Mouse (Mus musculus) limb, embryonic 15.5 days (tissue): ENCODE measurements at regions not wholly inside any gene's neighbourhood (a gene's known extent, or its start where the extent isn't known, plus 50 kb on each side); places are given as distances from the start of the nearest gene placed in this dataset.

ENCODE experiments used
- ATAC-seq: fragments of 200-750 bp; cut with Nextera tagmentation; 2 replicates; pipeline ENCODE4 v1.8.0; 2017; ENCODE audit warnings: low read depth, moderate TSS enrichment; ENCODE audit not compliant: insufficient number of reproducible peaks, low FRiP score, low TSS enrichment
- H3K27ac ChIP-seq: fragments of 300-500 bp; sonication (generic); 2 replicates; pipeline ENCODE4 v1.5.1; 2015; ENCODE audit warnings: moderate library complexity, mild to moderate bottlenecking, inconsistent platforms
- H3K27me3 ChIP-seq: fragments of 300-500 bp; sonication (generic); 2 replicates; pipeline ENCODE4 v1.6.1; 2015; ENCODE audit warnings: inconsistent platforms
- H3K36me3 ChIP-seq: fragments of 300-500 bp; sonication (generic); 2 replicates; pipeline ENCODE4 v1.6.1; 2015; ENCODE audit warnings: inconsistent platforms
- H3K4me1 ChIP-seq: fragments of 300-500 bp; sonication (generic); 2 replicates; pipeline ENCODE4 v1.6.1; 2015; ENCODE audit warnings: inconsistent platforms
- H3K4me2 ChIP-seq: fragments of 300-500 bp; sonication (generic); 2 replicates; pipeline ENCODE4 v1.6.1; 2015; ENCODE audit warnings: mild to moderate bottlenecking, inconsistent platforms
- H3K4me3 ChIP-seq: fragments of 300-500 bp; sonication (generic); 2 replicates; pipeline ENCODE4 v1.5.1; 2015; ENCODE audit warnings: mild to moderate bottlenecking, inconsistent platforms
- H3K9ac ChIP-seq: fragments of 300-500 bp; sonication (generic); 2 replicates; pipeline ENCODE4 v1.6.1; 2015; ENCODE audit warnings: inconsistent platforms
- H3K9me3 ChIP-seq: fragments of 300-500 bp; sonication (generic); 2 replicates; pipeline ENCODE4 v1.6.1; 2016; ENCODE audit warnings: inconsistent platforms
- WGBS: fragments of 180-500 bp; shearing (Covaris S2); methylation state at CpG from one replicate; pipeline ENCODE4 v1.1.7; 2015; 5-methylcytosine and 5-hydroxymethylcytosine counted together

DNA sequence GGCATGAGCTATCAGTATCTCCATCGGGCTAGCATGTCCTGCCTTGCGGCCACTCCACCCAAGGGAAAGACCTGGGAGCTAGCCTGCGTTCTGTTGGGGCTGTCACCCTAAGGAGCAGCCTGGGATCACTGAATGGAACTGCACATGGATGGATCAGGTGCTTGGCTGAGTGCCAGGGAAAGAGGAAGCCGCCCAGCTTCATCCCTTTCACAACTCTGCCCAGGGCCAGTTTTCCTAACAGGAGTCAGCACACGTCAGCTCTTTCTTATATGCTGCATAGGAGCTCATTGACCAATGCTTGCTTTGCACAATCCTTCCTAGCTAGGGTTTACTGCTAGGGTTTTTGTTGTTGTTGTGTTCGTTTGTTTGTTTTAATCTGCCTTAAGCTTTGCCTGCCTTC, 134.3 kb upstream of the Mylip start:
- Histone ChIP-seq H3K27ac (no peak overlapping the region), H3K9me3 (no peaks in the 10 kb centered on the region), H3K9ac (no peak overlapping the region), H3K4me2 (no peak overlapping the region), H3K4me1 (peaks cover 11% of the 10 kb centered on the region), H3K27me3 (no peaks in the 10 kb centered on the region), H3K4me3 (no peak overlapping the region), H3K36me3 (no peaks in the 10 kb centered on the region)
- 64% methylated on average over 6 of the region's 6 CpGs for WGBS
- ATAC-seq = no peak

DNA sequence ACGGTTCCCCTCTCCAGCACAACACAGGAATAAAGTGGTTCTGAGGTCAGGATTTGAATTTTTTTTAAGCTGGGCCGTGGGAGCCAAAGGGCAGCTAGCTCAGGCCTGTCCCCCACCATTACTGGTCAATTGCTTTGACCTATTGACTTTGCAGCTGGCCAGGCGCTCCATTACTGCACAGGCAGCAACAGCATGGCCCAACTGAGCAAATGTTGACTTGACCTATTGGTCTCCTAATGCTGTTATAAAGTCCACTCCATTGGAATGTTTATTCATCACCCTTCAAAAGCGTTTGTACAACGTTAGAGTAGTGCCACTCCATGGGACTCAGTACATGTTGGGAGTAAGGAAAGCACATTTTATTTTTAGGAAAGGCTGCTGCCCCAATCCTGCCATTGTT, 127.5 kb upstream of the Mylip start:
- no peaks in the 10 kb centered on the region for H3K36me3 ChIP-seq
- H3K4me3 ChIP-seq = no peak overlapping the region
- no peak overlapping the region for H3K9ac ChIP-seq
- no peak overlapping the region for H3K4me2 ChIP-seq
- H3K27me3 ChIP-seq = no peaks in the 10 kb centered on the region
- no peak overlapping the region for H3K27ac ChIP-seq
- H3K9me3 ChIP-seq = no peaks in the 10 kb centered on the region
- H3K4me1 ChIP-seq = peaks cover 5% of the 10 kb centered on the region; the same call in 1 of the 2 replicates
- WGBS = 29% methylated on average over 5 of the region's 5 CpGs
- ATAC-seq = no peak

DNA sequence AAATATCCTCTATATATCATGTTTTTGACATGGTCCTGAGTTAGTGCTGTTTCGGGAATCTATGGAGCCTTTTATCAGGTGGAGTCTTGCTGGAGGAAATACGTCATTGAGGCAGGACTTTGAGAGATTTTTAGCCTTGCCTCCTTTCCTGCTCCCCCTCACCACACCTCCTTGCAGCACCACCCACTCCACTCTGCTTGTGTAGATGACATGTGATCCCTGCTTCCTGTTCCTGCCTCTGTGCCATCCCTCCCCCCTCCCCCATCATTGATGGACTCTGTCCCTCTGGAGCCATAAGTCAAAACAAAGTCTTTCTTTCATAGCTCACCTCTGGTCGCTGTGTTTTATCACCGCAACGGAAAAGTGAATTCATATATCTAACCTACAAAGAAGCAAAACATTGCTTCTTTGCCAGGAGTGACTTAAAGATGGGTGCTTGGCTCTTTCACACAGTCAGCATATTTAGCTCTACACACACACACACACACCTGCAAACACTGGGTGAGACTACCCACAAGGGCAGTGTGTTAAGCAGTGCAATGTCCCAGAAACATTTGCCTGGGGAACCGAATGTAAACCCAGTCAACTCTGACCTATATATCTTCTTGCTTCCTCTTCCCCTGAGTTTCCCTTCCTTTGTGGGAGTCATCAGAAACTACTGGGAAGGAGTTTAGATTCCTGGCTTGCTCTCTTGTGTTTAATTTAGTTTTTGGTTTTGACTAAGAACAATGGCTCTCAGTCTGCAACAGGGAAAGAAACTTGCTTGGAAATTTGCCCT, 123.1 kb upstream of the Mylip start:
- Histone ChIP-seq H3K27ac (no peak overlapping the region), H3K9ac (no peak overlapping the region), H3K27me3 (no peaks in the 10 kb centered on the region), H3K4me3 (no peak overlapping the region), H3K4me1 (peaks cover 5% of the 10 kb centered on the region; the same call in 1 of the 2 replicates), H3K9me3 (no peaks in the 10 kb centered on the region), H3K4me2 (no peak overlapping the region), H3K36me3 (no peaks in the 10 kb centered on the region)
- 75% methylated on average over 6 of the region's 6 CpGs for WGBS
- no peak for ATAC-seq

DNA sequence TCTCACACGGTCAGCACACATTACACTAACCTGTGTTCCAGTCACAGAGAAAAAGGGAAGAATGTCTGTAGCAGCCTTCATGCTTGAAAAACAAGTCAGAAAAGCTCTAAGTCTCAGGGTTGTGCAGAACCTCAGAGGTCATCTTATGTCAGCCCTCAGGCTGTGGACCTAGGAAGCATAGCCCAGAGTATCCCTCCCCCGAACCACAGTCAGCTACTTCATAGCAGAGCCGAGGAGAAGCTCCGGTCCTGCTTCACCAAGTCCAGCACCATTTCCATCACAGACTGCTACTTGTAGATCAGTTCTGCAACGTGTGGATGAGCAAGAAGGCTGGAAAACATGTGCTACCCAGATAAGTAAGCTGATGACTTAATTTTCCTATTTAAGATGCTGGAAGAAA, 122.1 kb upstream of the Mylip start:
- no peaks in the 10 kb centered on the region for H3K36me3 ChIP-seq
- no peak overlapping the region for H3K4me3 ChIP-seq
- no peaks in the 10 kb centered on the region for H3K27me3 ChIP-seq
- WGBS = 74% methylated on average over 5 of the region's 5 CpGs
- H3K4me1 ChIP-seq = peaks cover 5% of the 10 kb centered on the region; the same call in 1 of the 2 replicates
- H3K27ac ChIP-seq = no peak overlapping the region
- H3K9me3 ChIP-seq = no peaks in the 10 kb centered on the region
- H3K9ac ChIP-seq = no peak overlapping the region
- H3K4me2 ChIP-seq = no peak overlapping the region
- ATAC-seq = no peak

DNA sequence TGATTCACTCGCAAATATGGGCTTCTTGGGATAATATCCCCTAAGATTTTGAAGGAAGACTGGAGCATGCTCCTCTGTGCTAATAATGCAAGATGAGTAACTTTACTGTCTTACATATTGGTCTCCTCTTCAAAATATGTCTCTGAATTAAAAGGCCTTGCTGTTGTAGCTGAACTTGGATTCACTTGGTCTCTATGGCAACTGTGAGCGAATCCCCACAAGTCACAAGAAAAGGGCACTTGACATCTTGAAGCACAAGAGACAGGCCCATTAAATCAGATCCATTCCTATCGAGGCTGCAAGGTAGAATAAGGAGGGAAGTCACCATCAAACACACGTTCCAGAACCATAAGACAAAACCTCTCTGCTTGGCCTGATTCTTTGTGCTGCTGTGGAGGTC, 121.6 kb upstream of the Mylip start:
- WGBS = 76% methylated on average over 4 of the region's 4 CpGs
- ATAC-seq = no peak

DNA sequence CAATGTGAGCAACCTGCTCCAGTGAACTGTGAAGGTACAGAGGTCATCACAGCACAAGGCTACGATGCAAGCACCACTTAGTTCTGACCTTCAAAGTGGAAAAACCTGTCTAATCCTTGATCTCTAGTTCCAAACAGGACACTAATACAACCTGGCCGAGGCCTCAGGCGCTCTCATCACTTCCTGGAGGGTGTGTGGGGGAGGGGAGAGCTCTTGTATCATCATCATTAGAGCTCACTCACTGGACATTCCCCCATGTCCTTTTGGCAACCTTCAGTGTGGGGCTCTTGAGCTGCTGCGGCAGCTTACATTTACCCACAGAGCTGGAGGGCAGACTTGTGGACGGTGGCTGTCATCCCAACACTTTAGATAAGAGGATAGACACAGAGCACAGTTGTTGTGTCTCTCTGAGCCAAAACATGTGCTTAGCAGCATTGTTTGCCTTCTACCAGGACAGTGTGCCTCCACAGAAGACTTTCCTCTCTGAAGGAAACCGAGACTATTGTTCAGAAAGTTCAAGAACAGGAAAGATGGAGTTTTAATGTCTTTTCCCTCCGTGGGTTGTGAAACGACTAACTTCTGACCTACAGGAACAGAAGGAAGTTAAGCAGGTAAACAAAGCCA, 115.2 kb upstream of the Mylip start:
- Histone ChIP-seq H3K9ac (no peak overlapping the region), H3K9me3 (no peaks in the 10 kb centered on the region), H3K4me3 (no peak overlapping the region), H3K27me3 (no peaks in the 10 kb centered on the region), H3K36me3 (no peaks in the 10 kb centered on the region), H3K4me2 (no peak overlapping the region), H3K4me1 (no peaks in the 10 kb centered on the region), H3K27ac (no peak overlapping the region)
- no peak for ATAC-seq
- WGBS = 61% methylated on average over 8 of the region's 8 CpGs

More for the DNA sequence above, 121.6 kb upstream of the Mylip start:
- no peaks in the 10 kb centered on the region for H3K36me3 ChIP-seq
- no peak overlapping the region for H3K27ac ChIP-seq
- H3K4me3 ChIP-seq = no peak overlapping the region
- no peaks in the 10 kb centered on the region for H3K9me3 ChIP-seq
- no peaks in the 10 kb centered on the region for H3K27me3 ChIP-seq
- H3K4me1 ChIP-seq = peaks cover 5% of the 10 kb centered on the region; the same call in 1 of the 2 replicates
- no peak overlapping the region for H3K4me2 ChIP-seq
- no peak overlapping the region for H3K9ac ChIP-seq

DNA sequence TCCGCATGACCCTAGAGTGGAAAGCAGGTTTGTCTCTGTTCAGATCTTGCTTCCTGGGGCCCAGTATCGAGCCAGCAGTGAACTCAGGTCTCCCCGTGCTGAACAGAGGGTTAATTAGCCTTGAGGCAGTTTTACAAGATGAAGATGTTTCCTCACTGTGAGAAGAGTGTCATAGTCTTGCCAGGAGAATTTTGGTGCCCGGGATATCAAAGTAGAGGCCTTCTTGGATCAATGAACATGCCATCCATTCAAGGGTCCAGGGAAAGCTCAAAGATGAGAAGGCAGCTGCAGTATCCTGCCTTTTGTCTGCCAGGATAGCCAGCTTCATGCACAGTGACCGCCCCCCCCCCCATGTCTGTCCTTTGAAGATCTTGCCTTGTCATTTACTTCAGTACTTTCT, 114.2 kb upstream of the Mylip start:
- H3K4me2 ChIP-seq = no peak overlapping the region
- H3K9ac ChIP-seq = no peak overlapping the region
- no peak for ATAC-seq
- no peaks in the 10 kb centered on the region for H3K27me3 ChIP-seq
- H3K27ac ChIP-seq = no peak overlapping the region
- H3K36me3 ChIP-seq = no peaks in the 10 kb centered on the region
- WGBS = 68% methylated on average over 5 of the region's 5 CpGs
- no peaks in the 10 kb centered on the region for H3K9me3 ChIP-seq
- no peaks in the 10 kb centered on the region for H3K4me1 ChIP-seq
- no peak overlapping the region for H3K4me3 ChIP-seq

DNA sequence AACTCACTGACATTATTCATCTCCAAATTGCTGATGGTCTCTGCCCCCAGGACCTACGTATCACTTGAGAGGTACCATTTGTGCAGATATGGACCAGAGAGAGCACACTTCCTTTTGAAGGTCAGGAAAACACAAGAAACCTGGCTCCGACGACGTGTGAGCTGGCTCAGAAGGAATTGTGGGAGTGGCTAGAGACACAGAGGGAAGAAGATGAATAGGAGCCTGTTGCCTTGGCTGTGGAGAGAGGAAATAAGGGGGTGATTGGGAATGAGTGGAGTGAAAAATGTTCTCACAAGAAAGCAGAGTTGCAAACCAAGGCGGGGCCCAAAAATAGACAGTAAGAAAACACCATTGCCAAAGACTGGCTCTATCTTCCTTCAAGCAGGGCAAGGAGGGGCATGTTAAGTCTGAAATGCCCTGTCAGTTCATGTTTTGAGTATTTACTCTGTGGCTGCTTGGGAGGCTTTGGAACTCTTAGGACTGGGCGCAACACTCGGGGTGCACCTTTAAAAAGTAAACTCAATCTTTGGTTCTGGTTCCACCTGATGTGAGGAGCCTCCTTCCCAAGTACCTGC, 111.6 kb upstream of the Mylip start:
- 59% methylated on average over 7 of the region's 7 CpGs for WGBS
- no peak for ATAC-seq
- Histone ChIP-seq H3K9me3 (no peaks in the 10 kb centered on the region), H3K36me3 (no peaks in the 10 kb centered on the region), H3K9ac (no peak overlapping the region), H3K4me2 (no peak overlapping the region), H3K27ac (no peak overlapping the region), H3K4me3 (no peak overlapping the region), H3K27me3 (no peaks in the 10 kb centered on the region), H3K4me1 (no peaks in the 10 kb centered on the region)

DNA sequence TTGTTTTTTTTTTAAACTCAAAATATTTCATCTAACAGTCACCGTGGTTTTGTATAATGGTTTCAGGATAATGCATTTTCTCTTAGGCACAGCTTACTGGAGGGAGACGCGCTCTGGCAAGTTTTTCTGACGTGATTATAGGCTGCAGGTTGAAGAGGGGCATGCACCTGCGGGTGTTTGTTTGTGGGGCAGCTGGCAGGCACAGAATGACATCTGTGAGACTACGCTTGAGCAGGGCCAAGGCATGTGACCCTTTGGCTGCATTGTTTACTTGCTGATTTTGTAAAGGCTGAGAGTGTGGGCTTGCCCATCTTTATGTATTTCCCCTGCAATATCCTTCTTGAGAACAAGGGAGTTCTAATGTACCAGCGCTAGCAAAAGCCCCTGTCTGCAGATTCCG, 108.4 kb upstream of the Mylip start:
- H3K4me3 ChIP-seq = no peak overlapping the region
- WGBS = 72% methylated on average over 8 of the region's 8 CpGs
- H3K9ac ChIP-seq = no peak overlapping the region
- H3K27me3 ChIP-seq = no peaks in the 10 kb centered on the region
- H3K36me3 ChIP-seq = no peaks in the 10 kb centered on the region
- H3K4me1 ChIP-seq = no peaks in the 10 kb centered on the region
- H3K9me3 ChIP-seq = no peaks in the 10 kb centered on the region
- no peak overlapping the region for H3K4me2 ChIP-seq
- H3K27ac ChIP-seq = no peak overlapping the region
- no peak for ATAC-seq

DNA sequence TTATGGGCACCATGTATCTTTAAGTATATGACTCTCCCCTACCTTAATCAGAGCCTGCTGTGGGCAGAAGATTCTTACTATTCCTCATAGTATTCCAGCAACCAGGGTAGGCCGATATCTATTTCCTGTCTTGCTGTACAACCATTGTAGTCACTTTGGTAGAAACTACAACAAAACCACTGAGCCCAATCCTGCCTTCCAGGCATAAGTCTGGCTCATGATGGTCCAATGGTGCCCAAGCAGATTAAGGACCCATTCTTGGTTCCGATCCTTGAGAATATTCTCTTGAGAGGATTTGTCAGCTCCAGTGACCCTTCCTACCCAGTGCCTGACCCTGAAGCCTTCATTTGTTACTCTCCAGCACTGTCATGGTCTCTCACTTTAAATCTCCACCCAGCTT, 102.9 kb upstream of the Mylip start:
- ATAC-seq = no peak

DNA sequence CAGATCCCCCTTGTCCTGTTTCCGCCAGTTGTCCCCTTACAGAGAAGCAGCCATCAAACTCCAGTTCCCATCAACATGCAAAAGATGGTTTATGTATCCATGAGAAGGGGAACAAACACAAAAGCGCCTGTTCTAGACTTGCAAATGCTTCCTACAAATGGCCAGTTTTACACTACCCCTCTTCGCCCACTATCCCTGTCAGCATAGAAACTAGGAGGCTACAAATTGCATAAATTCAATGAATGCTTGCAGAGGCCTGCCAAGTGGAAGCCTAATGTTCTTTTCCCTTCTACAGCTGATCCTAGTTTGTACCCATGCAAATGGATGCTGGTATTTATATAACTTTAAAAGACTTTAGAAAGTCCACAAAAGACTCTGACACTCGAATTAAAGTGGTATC, 102.3 kb upstream of the Mylip start:
- H3K4me2 ChIP-seq = no peak overlapping the region
- ATAC-seq = no peak
- no peaks in the 10 kb centered on the region for H3K9me3 ChIP-seq
- no peak overlapping the region for H3K4me3 ChIP-seq
- no peaks in the 10 kb centered on the region for H3K4me1 ChIP-seq
- no peak overlapping the region for H3K9ac ChIP-seq
- no peak overlapping the region for H3K27ac ChIP-seq
- 90% methylated on average over 4 of the region's 4 CpGs for WGBS
- no peaks in the 10 kb centered on the region for H3K27me3 ChIP-seq
- no peaks in the 10 kb centered on the region for H3K36me3 ChIP-seq

More for the DNA sequence above, 102.9 kb upstream of the Mylip start:
- no peak overlapping the region for H3K4me2 ChIP-seq
- H3K9me3 ChIP-seq = no peaks in the 10 kb centered on the region
- H3K27ac ChIP-seq = no peak overlapping the region
- H3K36me3 ChIP-seq = no peaks in the 10 kb centered on the region
- no peak overlapping the region for H3K4me3 ChIP-seq
- no peaks in the 10 kb centered on the region for H3K27me3 ChIP-seq
- H3K9ac ChIP-seq = no peak overlapping the region
- WGBS = 97% methylated on average over 2 of the region's 2 CpGs
- H3K4me1 ChIP-seq = no peaks in the 10 kb centered on the region

DNA sequence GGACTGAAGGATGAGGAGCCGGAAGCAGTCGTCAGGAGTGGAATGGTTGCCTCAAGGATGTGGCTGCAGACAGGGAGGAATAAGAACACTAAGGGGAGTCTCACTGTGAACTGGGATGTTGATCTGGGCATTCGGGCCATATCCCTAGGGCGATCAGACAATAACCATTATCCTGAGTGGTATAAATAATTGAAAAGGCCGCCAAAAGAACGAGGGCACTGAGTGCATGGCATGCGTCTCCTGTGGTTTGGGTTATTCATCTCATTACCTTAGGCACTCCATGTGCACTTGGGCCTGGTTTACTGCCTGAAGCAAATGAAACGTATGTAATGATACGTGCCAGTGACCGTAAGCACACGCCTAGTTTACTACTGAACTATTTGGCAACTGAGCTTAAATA, 99.6 kb upstream of the Mylip start:
- no peaks in the 10 kb centered on the region for H3K9me3 ChIP-seq
- no peak overlapping the region for H3K9ac ChIP-seq
- H3K36me3 ChIP-seq = no peaks in the 10 kb centered on the region
- 93% methylated on average over 11 of the region's 11 CpGs for WGBS
- no peaks in the 10 kb centered on the region for H3K4me1 ChIP-seq
- H3K27ac ChIP-seq = no peak overlapping the region
- no peak overlapping the region for H3K4me3 ChIP-seq
- no peak overlapping the region for H3K4me2 ChIP-seq
- no peaks in the 10 kb centered on the region for H3K27me3 ChIP-seq
- no peak for ATAC-seq
